Mouse (Mus musculus): ENCODE data around the gene Polr2h.
A peak's percentile ranks its signal among the peaks of the same experiment; 100 is the strongest.

Gene Polr2h

DNA sequence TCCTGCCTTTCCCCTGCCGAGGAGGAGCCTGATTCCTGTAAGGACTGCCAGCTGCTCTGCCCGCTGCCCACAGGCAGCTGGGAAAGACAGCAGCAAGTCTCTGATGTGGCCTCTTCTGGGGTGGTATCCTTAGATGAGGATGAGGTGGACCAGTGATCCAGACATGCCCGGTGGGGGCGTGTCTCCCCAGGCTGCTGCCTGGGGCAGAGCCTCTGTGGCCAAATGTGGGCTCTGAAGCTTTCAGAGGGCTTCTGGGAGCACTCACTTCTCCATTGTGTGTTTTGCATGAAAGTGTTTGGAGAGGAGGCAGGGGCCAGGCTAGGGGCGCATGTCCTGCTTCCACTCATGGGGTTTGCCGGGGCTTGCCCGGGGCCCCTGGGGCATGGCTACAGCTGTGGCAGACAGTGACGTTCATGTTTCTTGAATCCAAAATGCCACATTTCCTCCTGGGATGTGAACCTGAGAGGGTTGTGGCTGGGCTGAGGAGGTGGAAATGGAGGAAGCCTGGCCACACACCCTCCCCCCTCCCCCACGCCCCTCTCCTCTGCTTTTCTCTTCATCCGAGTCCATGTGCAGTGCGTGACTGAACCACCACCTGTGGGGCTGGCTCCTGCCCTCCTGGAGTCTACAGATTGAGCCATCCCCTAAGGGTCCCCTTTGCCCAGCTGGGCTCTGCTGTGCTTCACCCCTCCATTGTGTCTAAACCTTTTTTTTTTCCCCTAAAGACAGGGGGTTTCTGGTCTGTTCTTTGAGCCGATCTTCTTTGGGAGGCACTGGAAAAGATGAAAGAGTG is 15.5 kb upstream of the Polr2h start:
- DNase-seq (ENCODE audit: low spot score): no peak

DNA sequence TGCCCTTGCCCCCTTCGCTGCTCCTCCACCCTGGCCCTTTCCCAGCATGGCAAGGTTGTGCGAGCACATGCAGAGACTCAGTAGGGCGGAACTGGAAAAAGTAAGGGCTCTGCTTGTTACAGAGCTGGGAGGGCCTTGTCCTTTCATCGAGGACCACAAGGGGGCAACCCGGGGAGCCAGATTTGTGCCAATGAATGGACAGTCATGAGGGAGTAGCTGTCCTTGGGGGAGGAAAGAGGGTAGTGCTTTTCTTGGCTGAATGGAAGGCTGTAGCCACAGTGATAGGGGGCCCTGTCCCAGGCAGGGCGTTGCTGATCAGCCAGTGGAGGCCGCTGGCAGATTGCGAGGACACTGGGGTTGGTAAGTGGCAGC is 15.0 kb upstream of the Polr2h start:
- DNase-seq (ENCODE audit: low spot score): peak; percentile 80

DNA sequence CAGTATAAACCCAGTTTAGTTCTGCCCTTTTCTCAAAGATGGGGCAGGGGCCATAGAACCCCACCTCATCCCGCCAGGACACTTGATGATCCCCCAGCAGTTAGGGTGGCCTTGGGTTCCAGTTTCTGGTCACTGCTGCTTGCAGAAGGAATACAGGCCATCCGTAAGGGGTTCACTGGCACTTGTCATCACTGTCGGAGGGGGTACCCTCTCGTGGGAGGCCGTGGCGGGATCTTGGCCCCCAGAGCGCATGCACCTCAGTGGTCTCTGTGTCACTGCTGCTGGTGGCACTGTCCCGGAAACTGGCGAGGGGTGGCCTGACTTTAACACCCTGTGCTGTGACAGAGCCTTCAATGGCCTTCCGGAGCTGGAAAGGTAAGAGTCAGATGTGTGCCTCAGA is 14.4 kb upstream of the Polr2h start:
- no peak for DNase-seq (ENCODE audit: low spot score)

GRCm38 (mm10) chr16:20703699-20704400 is 13.6 kb upstream of the Polr2h start:
- no peak for DNase-seq (ENCODE audit: low spot score)

- no peak for DNase-seq (ENCODE audit: low spot score)
Observed at GRCm38 (mm10) chr16:20705786-20706185, 11.7 kb upstream of the Polr2h start.

DNA sequence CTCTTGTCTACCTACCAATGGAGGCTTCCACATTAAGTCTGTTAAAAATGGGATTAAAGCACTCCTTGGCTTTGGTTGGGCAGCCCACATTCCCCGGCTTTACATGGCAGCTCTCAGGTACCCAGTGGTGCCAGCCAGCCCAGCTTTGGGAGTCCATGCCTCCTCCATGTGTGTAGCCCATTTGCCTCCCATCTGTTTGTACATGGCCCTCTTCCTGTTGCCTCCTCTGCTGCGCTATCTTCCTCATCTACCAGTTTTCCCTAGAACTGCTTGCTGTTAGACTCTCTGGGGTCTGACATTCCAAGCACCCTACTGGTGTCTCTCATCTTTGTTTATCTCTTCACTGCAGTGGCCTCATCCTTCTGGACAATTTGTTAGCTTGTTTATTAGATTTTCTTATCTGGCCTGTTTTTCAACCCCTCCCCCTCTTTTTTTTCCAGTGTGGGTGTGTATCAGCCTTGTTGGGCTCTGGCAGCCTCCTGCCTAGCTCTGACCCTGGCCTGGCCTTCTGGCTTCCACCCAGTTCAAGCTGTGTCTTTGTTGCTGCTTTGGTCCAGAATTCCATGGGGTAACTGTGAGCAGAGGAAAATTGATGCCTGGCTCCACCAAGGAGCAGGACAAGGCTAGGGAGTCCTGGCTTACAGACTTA is 10.9 kb upstream of the Polr2h start:
- no peak for DNase-seq (ENCODE audit: low spot score)

DNA sequence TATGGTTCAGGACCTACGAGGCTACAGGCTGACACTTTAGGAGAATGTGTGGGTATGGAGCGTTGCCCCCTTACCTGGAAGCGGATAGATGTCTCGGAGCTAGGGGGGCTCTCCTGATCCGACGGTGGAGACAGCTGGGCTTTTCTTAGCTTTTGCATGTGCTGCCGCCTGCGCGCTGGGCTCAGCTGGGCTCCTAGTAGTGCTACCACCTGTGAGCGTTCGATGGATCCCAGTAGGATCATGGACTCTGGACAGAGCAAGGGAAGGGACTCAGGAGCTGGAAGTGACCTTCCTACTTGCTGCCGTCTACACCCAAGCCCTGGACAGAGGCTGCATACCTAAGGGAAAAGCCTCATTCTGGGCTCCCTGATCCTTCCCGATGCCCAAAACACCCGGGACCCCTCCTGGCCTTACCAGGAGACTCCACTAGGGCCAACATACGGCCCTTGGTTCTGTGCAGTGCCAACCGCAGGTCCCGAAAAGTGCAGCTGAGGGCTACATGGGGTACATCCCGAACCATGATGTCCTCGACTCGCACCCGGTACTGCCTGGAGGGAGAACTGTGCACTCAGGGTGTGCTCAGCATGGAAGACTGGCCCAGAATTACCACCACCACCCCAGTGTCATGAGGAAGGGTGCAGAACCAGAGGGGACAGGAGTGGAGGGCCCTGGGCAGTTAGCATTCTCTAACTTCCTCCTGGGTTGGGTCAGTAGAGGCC is 9.1 kb upstream of the Polr2h start:
- DNase-seq (ENCODE audit: low spot score): no peak

DNA sequence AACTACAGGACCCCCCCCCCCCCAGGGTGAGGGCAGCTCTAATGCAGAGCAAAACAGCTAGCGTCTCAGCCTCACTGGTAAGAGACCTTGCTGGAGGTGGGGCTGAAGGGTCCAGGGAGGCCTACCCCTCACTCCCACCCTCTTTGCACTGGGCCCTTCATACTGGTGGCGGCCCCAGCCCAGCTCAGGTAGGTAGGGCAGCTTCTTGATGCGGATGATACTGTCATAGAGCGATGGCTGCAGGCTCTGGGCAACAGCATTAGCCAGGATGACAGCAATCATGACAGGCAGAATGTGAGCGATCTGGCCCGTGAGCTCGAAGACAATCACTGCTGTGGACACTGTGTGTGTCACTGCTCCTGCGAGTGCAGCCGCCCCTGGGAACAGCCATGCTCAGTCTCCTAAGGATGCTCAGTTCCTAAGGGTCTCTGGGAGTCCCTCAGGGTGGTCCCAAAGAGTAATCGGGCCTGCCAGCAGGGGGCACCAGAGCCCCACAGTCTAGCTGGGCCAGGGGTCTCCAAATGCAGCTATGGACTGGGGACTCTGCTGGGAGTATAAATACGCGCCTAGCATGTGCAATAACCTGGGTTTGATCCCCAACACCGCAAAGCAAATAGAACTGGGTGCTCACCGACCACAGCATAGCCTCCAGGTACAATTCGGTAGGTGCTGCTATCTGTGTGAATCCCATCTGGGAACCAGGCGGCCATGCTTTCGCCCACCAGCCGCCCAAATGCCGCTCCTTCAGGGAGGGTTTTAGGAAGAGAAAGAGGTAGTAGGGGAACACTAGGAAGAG is 8.3 kb upstream of the Polr2h start:
- no peak for DNase-seq (ENCODE audit: low spot score)

GRCm38 (mm10) chr16:20710370-20710769 is 7.1 kb upstream of the Polr2h start:
- DNase-seq (ENCODE audit: low spot score): no peak

- no peak for DNase-seq (ENCODE audit: low spot score)
Observed at GRCm38 (mm10) chr16:20710810-20711209, 6.7 kb upstream of the Polr2h start.

GRCm38 (mm10) chr16:20712190-20712589 is 5.3 kb upstream of the Polr2h start:
- DNase-seq (ENCODE audit: low spot score): no peak

GRCm38 (mm10) chr16:20712889-20713288 is 4.6 kb upstream of the Polr2h start:
- DNase-seq (ENCODE audit: low spot score): no peak

DNA sequence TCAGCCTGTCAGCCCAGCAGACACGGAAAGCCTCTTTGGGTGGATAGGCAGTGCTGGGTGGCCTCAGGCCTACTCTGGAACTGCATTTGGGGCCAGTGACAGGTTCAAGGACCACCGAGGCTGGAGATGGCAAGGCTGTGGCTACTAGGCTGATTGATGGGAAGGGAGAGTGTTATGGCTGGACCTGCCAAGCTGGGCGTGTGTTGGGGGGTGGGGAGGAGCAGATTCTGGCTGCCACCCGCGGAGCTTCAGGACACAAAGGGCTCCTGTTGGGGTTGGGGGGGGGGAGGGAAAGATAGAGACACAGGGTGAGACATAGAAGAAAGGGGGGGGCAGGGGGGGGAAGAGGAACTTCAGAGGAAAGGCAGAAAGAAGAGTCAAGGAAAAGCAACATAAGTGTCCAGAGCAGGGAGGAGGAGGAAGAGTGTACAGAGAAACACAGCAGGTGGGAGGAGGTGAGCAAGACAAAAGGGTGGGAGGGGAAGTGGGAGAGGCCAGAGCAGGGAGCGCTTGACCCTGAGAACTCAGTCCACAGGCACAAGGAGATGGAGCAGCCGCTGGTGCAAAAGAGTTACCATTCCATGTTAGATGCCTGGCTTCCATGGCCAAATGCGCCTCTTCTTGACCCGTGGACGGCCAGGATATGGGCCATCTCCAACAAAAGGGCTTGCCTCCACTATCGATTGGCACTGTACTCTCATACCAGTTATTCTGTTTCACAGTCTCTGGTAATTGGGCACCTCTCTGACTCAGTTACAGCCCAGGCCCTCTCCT is 3.0 kb upstream of the Polr2h start:
- no peak for DNase-seq (ENCODE audit: low spot score)

- no peak for DNase-seq (ENCODE audit: low spot score)
Observed at GRCm38 (mm10) chr16:20715161-20715560, 2.3 kb upstream of the Polr2h start.

GRCm38 (mm10) chr16:20715566-20715965 is 1.9 kb upstream of the Polr2h start:
- DNase-seq (ENCODE audit: low spot score): no peak

DNA sequence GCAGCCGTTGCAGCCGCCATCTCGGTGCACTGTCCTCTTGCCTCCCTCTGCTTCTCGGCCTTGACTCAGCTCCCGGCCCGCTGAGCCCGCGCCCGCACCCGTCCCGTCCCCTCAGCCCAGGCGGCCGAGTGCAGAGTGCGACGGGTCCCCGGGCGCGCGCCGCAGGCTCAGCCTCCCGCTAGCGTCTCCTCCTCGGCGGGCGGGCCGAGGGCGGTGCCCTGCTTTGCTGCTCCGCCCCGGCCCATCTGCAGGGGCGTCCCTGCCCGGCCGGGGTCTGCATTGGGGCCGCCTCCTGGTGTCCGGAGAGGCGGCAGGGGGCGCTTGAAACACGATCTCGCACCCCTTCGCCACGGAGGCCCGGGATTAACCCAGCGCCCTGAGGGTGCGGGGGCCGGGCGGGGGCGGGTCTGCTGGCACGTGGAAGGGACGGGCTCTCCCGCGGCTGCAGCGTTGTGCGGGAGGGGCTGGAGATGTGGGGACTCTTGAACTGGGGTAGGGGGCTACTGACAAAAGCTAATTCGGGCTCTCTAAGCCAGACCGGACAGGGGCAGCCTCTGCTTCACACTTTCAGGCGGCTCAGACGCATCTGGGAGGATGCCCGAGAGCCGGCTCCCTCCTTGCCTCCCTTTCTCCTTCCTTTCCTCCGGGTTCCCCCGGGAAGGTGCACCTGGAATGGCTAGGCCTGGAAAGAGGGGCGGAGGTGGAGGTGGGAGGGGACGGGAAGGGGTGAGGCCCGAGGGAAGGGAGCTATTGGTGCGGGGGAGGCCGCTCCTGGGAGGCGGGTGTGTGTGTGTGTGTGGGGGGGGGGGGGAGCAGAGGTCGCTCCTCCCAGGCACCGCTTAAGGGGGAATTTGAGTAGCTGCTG is 1.3 kb upstream of the Polr2h start:
- peak; percentile 81 for DNase-seq (ENCODE audit: low spot score)

DNA sequence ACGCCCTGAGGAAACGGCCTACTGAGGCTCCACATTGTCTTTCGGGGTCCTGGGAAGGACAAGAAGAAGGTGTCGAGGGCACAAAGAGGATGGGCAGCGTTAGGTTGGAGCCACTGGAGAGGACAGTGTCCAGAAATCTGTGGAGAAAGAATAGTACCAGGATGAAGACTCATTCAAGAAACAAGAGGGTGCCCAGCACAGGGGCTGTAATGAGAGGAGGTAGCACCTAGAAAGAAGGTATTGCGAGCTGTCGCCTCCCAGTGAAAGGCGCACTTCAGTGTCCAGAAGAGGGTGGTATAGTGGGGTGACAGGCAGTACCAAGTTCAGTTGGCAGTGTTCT is 654 bp upstream of the Polr2h start:
- DNase-seq (ENCODE audit: low spot score): no peak

GRCm38 (mm10) chr16:20717978-20718670 is 659 bp downstream of the Polr2h start:
- DNase-seq (ENCODE audit: low spot score): no peak

DNA sequence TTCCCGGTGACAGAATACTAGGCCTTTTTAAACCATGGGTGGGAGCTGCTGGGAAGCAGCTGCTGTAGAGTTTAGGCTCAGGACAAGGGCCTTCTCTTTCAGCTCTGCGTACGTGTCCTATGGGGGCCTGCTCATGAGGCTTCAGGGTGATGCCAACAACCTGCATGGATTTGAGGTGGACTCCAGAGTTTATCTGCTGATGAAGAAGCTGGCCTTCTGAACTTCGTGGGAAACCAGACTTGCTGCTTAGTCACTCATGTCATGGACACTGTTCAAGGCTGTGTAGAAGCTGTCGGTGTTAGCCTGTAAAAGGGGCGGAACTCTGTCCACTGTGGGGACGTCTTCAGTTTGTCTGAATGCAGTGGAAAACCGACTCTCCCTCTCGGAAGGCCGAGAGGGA is 4.3 kb downstream of the Polr2h start:
- no peak for DNase-seq (ENCODE audit: low spot score)
